Mouse (Mus musculus): Measurements from ENCODE around the gene Ccdc157.
"Not testable (repeated sequence)": the region's sequence is repeated elsewhere in the genome, so short reads cannot be mapped to it uniquely, and the experiment has no call there.

The Ccdc157 gene

DNA sequence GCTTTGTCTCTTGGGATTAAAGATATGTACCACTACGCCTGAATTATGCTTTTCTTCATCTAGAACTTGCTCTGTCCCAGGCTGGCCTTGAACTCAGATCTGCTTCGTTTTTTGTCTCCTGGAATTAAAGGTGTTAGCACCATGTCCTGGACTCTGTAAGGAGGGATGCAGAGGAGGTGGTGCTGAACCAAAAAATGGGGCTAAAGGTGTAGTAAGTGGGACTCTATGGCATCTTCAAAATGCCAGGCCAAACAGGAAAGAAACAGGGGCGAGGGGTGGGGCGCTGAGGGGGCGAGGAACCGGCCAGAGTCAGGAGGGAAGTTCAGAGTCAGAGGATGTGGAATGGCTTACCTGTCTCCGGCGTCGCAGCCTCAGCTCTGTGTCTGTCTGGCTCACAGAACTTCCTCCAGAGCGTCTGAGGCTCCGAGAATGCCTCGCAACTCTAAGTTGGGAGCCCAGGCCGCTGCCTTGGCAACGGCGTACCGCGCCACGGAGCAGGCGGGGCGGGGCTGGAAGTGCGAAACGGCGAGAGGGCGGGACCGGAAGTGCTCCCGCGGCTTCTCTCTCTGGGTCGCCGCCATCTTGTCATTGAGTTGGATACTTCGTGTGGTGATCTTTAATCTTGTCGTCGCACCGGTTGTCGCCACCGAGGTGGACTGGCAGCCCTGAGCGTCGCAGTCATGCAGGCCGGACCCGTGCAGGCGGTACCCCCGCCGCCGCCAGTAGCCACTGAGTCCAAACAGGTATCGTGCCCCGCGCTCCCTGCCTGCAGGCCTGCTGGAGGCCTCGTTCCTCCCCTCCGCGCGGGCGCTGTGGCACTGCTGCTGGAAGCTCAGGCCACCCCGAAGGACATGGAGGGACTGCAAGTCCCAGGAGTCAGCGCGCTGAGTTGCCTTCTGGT is at the start of gene Ccdc157, which contains the start of gene Sf3a1:
TSS of gene Ccdc157 (minus strand) at position 486 of the 901 bp plus-strand sequence.
TSS of gene Sf3a1 (plus strand) at position 543 of the 901 bp plus-strand sequence.
- DNase-seq, result peak; percentile 94

DNA sequence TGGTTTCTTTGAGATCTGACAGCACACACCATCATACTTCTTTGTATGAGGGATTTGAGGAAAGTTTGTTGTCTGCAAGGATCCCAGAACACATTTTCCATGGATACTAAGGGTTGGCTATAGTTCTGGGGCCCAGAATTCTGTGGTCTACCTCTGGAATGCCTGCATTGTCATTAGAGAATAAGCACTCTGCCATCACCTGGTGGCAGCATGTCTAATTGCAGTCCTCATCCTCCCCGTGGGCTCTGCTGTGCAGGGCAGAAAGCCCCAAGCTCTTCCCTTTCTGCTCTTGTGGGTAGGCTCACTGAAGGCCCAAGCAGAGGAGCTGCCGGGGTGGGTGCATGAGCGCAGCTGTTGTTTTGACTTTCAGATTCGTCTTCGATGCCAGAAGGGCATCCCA is 49.5 kb upstream of the Ccdc157 start:
- DNase-seq, result no peak

DNA sequence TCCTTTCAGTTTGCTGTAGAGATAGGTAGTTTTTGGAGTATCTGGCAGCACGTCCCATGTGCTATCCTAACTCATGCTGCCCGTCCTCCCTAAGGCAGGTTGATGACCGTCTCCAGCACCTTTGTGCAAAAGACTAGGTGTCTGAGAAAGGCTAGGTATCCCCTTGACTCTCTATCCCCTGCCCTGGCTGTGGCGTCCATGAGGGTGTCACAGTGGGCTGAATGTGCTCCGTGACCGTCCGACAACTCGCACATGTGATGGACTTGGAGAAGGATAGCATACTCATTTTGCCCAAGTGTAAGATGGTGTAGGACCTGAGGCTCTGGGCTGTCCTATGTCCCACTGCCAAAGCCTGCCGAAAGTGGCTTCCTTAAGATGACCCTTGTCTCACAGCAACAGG is 47.6 kb upstream of the Ccdc157 start:
- no peak for DNase-seq

DNA sequence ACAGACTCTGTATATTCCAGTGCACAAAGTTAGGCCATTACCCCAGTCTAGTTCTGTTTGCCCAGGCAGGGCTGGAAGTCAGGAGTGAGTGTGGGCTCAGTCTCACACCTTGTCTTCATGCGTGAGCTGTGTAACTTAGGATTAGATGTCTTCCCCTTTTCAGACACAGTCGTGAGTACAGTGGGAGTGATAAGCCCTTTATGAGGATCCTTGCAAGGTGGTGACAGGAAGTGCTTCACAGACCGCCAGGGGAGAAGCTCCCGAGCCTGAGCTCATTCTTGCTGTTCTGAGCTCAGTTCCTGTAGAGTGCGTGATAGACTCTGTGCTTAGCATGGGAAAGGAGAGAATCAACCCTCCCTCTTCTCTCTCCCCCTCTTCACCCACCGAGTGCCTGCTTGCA is 46.5 kb upstream of the Ccdc157 start:
- no peak for DNase-seq

DNA sequence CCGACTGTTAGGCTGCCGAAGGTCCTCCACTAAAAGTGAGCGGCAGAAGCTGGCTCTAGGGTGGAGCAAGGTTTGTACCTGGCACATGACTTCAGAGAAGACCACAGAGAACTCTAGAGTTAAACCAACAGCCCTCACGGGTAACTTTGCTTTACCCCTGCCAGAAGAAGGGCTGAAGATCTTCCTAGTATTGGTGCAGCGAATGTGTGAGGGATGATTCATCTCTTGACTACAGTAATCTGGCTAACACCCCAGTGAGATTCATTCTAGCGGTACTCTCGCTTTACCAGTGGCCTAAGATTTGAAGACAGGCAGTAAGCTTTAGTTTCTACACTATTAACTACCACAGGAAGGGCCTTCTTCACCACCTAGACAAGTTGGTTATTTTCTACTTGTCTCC is 45.9 kb upstream of the Ccdc157 start:
- no peak for DNase-seq

DNA sequence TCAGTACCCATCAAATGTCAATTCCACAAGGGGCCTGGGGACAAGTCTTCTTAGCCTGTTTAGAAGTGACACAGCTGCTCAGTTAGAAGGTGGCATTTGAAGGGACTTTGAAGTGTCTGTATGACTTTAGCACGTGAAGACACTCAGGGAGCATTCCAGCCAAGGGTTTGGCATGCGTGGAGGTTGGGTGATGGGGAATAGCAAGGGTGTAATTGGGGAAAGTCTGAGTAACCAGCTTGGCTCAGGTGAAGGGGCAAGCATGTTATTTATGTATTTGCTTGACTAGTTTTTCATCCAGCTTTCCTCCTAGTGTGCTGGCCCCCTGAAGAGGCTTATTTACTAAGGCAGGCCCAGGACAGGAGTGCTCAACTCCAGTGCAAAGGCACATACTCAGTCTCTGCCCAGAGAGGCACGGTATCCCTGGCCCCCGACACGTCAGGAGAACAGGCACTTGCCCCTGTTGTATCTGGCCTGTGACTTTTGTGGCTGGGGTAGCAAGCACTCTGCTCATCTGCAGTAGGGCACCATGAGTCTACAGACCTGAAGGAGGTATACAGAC is 45.1 kb upstream of the Ccdc157 start:
- DNase-seq, result no peak

DNA sequence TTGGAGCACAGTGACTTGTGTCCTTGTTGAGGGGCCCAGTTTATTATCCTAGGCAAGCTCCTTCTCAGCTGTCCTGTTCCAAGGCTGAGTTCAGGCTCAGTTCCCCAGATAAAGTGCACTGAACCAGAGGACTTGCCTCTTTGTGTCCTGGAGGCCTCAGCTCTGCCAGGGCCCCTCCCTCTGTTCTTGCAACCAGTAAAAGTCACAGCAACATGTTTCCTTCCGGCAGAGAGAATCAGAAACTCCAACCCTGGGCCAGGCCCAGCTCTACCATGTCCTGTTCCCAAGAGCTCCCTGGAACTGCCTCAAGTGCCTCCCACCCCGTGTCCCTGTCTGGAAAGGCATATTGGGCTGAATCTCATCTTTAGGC is 43.6 kb upstream of the Ccdc157 start:
- no peak for DNase-seq

DNA sequence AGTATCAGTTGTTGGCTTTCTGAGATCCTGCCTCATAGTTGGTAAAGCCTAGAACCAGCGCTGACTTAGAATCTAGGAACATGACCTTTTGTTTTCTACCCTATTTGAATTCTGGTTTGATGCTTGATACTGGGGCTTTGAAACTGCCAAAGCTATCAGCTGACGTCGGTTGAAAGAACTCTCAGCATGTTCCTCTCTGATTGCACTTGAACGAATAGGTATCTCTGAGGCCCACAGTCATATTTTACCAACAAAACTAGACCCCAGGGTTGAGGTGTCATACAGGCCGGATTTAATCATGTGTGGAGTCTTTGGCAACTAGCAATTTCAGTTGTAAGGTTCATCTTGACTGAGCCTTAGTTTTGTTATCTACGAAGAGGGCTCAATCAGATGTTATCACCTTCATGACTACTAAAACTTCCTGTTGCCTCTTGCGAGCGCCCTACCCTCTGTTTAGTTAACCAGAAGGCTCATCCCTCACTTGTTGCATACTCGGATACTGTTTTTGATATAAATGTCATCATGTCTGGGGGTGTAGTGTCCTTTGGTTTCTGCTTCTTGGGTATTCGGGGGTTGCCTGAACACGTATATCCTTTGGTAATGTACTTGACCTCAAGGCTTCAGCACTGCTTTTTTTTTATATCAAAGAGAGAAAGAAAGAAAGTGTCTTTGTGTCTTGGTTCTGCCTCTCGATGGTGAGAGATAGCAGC is 43.1 kb upstream of the Ccdc157 start:
- no peak for DNase-seq

DNA sequence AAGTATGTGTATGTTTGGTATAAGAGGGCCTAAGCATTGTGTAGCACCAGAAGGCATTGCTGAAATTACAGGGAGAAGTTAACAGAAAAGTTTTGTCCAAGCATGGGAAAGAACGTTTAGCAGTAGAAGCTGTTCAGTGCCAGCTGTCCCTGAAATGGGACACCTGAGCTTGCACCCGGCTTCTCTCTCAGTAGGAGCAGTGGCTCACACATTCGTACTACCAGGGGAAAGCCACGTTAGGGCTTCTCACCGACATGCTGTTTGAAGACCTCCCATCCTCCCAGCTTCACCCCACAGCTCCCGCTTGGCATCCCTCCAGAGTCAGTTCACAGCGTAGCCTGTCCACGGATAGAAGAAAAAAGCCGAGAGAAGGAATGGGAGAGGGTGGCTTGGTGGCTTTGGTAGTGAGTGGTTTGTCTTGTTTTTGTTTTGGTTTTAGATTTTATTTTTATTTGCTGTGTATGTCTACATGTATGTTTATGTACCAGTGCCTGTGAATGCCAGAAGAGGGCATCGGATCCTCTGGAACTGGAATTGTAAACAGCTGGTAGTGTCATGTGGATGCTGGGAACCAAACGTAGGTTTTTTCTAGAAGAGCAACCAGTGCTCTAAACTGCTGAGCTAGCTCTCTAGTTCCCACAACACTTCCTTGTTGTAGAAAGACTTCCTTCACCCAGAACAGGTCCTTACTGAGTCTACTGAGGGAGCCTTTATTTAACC is 42.0 kb upstream of the Ccdc157 start:
- DNase-seq, result no peak

DNA sequence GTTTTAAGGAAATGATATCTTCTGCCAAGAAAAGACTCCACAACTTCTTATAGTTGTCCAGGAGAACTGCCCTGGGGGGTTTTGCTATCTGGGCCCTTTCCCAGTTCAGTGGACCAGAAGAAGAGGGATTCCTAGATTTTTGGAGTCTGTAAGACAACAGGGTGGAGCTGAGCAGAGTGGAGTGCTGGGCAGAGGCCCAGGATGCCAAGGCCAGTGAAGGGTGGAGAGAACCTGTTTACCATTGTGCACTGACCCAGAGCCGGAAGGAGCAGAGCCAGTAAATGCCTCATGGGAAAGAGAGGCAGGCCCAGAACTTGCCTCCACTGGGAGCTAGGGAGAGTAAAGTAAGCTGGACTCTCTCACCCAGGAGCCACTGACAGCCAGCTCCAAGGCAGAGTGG is 37.6 kb upstream of the Ccdc157 start:
- no peak for DNase-seq

DNA sequence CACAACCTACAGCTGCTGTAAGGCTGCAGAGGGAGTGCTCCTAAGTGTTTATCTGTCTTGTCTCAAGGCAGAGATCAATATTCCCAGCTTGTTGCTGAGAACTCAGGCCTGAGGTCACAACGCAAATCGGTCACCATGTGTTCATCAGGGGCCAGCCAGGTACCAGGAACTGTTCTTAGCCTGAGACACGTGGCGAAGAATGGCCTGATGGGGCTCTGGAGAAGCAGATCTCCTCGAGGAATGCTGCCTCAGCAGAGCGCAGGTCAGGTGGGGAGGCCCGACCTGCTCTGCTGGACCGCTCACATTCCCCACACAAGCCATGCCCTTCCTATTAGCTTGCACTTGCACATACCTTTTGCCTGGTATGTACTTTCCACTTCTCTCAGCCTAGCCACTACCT is 36.5 kb upstream of the Ccdc157 start:
- DNase-seq, result no peak

DNA sequence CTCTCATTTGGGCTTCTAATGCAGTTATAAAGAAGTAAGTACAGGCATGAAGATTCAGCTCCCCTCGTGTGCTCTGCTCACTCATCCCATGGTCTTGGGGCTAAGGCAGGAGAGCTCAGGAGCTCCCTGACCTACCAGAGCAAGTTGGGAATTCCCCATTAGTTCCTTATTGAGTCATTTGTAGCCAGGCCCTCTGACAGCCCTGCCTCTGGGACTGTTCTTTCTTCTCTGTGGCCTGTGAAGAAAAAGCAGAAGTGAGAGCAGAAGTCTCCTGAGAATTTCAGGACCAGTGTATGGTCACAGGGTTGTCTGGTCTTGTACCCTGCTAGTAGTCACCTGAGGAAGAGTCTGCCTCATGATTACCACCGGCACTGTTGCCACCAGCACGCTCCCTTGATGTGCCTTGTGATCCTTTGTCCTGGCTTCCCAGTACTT is 35.5 kb upstream of the Ccdc157 start:
- no peak for DNase-seq

DNA sequence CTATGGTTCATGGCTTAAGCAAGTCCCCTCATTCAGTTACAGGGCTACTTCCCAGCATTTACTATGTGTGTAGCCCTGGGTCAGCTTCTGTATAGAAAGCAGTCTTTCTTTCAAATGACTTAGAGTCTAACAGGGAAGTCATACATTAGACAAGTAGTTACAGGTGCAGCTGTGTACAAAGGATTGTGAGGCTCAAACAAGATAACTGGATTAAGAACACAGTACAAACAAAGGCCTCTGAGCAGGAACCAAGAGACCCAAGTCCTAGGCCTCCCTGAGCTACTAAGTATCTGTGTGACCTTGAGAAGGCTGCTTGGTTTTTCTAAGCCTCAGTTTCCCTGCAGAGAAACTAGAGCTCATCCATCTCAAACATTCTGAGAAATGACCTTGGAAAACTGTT is 33.3 kb upstream of the Ccdc157 start:
- DNase-seq, result no peak

DNA sequence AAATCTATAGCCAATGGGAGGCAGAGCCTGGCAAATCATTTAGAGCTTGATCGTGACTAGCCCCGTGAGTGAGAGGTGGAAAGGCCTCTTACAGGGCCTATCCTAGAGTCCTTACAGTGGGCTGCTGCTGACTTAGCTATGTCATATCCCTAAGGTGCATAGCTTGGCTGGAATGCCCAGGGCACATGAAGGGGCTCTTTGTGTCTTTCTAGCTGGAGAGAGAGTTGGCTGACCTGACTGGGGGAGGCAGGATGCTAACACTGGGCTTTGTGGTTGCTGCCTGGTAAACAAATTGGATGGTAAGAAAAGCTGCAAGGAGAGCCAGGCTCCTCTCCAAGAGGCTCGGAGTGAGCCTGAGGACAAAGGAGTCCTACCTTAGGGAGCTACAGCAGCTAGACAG is 32.7 kb upstream of the Ccdc157 start:
- no peak for DNase-seq

DNA sequence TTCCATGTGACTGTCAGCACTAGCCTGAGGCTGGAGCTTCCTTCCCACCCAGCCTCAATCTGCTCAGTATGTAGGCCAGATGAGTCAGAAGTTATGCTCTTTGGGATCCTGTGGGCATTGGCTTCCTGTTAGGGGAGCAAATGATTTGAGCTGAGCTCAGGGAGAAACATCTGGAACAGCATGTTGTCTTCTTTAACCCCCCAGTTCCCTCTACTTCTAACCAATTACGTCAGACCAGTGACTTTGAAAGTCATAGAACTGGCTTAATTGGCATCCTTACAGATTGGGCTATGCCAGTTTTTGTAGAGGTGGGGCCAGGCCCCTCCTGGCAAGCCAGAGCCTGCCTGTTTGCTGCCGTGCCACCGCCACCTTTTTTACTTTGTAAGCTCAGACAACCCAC is 30.6 kb upstream of the Ccdc157 start:
- no peak for DNase-seq

DNA sequence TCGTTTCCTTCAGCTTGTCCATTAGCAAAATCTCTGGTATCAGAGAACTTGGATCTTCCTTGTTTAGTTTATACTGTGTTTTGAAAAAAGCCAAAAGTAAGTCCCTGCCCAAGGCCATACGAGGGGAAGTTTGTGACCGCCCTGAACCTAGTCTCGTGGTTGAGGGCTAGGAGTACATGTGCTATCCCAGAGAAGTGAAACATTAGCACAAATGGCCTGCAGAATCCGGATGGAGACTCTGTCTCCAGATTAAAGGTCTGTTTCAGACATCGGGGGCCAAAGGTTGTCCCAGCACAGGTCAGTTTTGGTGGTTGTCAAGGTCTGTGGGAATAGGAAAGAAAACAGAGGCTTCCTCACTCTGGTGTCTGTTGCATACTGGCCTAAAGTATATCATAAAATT is 29.1 kb upstream of the Ccdc157 start:
- no peak for DNase-seq

DNA sequence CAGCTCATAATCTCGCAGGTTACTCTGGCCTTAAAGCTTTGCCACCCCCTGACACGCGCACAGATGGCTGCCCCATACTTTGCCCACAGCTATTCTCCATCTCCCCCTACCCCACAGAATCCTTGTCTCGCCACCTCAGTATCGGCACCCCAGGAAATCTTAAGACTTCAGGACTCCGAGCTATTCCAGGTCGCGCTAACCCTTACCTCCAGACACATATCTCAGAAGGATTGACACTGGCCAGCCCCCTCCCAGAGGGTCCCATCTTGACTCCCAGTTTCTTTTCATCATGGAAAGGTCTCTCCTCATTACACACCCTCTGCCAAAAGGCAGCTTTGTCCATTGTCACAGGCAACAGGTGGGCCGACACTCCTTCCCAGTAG is 27.2 kb upstream of the Ccdc157 start:
- DNase-seq, result peak in 1 of 2 experiments; percentile 18

DNA sequence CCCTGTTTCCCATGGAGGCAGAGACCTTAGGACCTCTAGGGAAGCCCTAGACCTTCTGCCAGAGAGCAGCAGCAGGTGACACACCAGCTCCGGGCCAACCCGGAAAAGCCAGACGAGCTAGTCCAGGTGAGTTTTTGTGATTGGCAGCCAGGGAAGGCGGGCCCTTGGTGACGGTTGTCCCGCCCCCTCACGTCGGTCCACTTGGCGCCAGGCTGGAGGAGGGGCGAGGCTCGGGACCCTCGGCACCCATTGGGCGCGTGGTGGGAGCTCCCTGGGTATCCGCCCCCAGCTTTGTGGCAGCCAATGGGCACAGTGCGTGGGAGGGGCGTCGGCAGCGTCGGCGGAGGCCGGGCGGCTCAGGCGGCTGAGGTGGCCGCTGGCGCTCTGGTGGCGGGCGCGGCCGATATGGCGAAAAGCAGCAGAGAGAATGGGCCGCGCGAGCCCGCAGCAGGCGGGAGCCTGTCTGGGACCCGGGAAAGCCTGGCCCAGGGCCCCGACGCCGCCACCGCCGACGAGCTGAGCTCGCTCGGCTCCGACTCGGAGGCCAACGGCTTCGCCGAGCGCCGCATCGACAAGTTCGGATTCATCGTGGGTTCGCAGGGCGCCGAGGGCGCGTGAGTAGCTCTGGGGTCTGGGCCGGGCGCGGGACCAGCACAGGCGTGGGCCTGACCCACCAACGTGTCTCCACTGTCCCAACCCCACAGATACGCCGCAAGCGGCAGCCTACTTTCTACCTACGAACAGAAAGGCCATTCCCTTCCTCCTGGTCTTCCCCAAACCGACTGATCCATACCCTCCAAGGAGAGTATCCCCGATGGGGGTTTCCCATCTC is 26.6 kb upstream of the Ccdc157 start, which contains the start of gene Tbc1d10a:
TSS of gene Tbc1d10a (plus strand) at position 304 of the 832 bp plus-strand sequence.
- DNase-seq, result peak; percentile 96 to 99

DNA sequence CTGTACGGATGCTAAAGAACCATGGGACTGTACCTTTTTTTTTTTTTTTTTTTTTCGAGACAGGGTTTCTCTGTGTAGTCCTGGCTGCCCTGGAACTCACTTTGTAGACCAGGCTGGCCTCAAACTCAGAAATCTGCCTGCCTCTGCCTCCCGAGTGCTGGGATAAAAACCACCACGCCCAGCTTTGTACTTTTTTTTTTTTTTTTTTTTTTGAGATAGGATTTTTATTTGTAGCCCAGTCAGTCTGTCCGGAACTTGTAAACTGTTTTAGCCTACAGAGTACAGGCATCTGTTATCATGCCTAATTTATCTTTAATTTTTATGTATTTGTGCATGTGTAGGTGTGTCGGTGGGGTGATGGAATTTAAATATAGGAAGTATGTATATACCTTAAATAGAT is 25.4 kb upstream of the Ccdc157 start:
- DNase-seq, result not testable (repeated sequence)

DNA sequence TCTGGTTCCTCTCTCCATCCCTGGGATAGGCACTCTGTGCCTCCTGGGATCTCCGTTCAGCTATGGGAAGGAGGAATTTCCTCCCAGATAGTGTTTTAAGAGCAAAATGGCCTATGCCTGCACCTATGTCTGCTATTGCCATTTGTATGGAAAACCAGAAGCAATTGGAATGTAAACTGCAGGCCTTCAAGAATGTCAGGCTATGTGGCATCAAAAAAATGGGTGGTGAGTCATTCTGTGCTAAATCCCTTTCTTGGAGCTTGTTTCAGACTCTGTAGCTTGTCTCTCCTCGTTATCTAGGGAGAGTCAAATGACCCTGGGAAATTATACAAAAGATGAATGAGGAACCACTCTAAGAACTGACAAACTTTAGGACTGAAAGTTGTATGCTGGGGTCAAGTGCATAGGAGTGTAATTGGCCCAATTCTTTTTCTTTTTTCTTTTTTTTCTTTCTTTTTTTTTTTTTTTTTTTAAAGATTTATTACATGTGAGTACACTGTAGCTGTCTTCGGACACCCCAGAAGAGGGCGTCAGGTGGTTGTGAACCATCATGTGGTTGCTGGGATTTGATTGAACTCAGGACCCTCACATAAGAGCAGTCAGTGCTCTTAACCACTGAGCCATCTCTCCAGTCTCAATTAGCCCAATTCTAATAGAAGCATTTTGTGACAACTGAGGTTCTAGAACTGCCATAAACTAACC is 24.3 kb upstream of the Ccdc157 start:
- no peak for DNase-seq

DNA sequence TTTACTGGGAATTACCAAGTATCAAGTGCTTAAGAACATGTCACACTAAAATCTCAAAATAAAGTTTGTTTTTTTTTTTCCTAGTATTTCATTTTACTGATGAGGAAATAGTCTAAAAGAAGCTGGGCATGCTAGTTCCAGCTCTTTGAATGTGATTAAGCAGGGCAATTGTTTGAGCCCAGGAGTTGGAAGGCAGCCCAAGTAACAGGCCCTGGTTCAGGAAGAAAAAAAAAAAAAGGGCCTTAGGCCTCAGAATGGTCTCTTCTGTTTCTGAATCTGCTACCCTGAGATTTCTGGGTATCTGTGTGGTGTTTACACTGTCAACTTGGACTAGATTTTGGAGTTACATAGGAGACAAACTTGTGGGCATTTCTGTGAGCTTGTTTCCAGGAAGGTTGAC is 23.4 kb upstream of the Ccdc157 start:
- no peak for DNase-seq

Data from cerebellum, postnatal 36 days (tissue).